Mouse (Mus musculus) Patski (cell line): ENCODE results near the gene Atf6. TPM values are rescaled to one million over a fixed set of nuclear protein-coding genes. Genes with fewer than 3 reads are reported as not detected.

Experiments
- ATAC-seq: fragments of 100-300 bp; one replicate; pipeline ENCODE4 v1.8.0; 2021
- CTCF ChIA-PET: fragments of 350-600 bp; sonication (Branson Sonifier 250); formaldehyde crosslinking; loops from one replicate; lab custom pipeline; 2022; ENCODE audit warnings: inconsistent platforms; lab: Charles Lee
- POLR2A ChIA-PET: fragments of 350-600 bp; sonication (Branson Sonifier 250); formaldehyde crosslinking; loops from one replicate; lab custom pipeline; 2022; ENCODE audit warnings: antibody characterized with exemption, inconsistent platforms; lab: Charles Lee
- DNase-seq: peaks from one replicate; pipeline ENCODE4 v3.0.0-alpha.2; 2011; ENCODE audit warnings: low read depth, low spot score
- H3K27me3 ChIP-seq: fragments of 371-371 bp; one replicate; pipeline ENCODE4 v1.5.1; 2021
- CTCF ChIP-seq: fragments of 100-300 bp; IDR thresholded peaks from one replicate; pipeline ENCODE4 v1.5.1; 2021
- in situ Hi-C: fragments of 300-500 bp; cut with MboI; formaldehyde crosslinking; loops from 3 replicates; pipeline ENCODE4 v1.11.1; 2018; ENCODE audit warnings: low pct_unique_long_range_greater_than_20kb, mixed read lengths
- polyA plus RNA-seq: library from polyadenylated mRNA; unstranded; gene quantifications from one replicate; pipeline ENCODE4 v1.2.3, GENCODE M21; 2021

Atf6 gene
- polyA plus RNA-seq, 1 experiment from 2014 or later = 51.2 TPM

DNA sequence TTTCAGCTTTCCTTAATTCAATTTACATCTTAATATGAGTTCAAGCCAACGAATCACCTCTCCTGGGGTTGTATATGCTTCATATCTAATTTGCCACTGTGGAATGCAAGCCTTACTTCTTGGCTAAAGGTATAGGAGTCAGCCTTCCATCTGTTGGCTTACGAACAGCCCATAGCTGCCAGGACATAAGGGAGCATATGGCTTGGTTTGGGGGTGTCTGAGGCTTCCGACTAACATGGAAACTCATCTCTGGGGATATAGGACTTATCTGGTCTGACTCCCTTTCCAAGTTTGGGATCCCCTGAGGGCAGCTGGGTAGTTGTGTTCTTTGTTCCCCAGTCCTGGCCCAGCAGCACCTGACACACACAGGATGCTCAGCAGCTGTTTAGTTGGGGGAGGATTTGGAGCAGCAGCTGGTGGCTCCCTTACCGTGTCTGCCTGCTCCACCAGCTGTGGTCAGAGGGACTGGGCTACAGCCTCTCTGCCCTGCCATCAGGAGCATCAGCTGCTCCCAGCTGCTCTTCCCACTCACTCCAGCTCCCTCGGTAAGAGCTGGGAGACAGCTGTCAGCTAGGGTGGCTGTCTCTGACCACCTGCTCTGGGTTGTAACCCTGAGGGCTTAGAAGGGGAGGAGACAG is 212.2 kb downstream of the Atf6 start:
- ChIA-PET CTCF (no interaction called here), POLR2A (no interaction called here)
- no peak for TF ChIP-seq CTCF
- H3K27me3 ChIP-seq = no peaks in the 10 kb centered on the region
- in situ Hi-C loops = no loop called here
- no peak for ATAC-seq
- DNase-seq = no peak

Other genes with a start within 250 kb of the Atf6 start
- 2.5 TPM for gene Olfml2b, start 223.2 kb downstream of the Atf6 start, polyA plus RNA-seq
- gene Gm26620, start 17.3 kb upstream of the Atf6 start, polyA plus RNA-seq = 0.26 TPM
- gene Dusp12, start 17.8 kb upstream of the Atf6 start, polyA plus RNA-seq = 27.3 TPM
- gene Fcrlb, start 45.2 kb upstream of the Atf6 start, polyA plus RNA-seq = 0.22 TPM
- gene Fcrla, start 59.8 kb upstream of the Atf6 start, polyA plus RNA-seq = not detected
- gene Fcgr2b, start 108.8 kb upstream of the Atf6 start, polyA plus RNA-seq = 0.08 TPM
- gene Fcgr4, start 151.1 kb upstream of the Atf6 start, polyA plus RNA-seq = 0.08 TPM
- 0.05 TPM for gene Fcgr3, start 197.2 kb upstream of the Atf6 start, polyA plus RNA-seq
- gene Cfap126, start 246.1 kb upstream of the Atf6 start, polyA plus RNA-seq = 1.6 TPM